Mouse (Mus musculus): Measurements from ENCODE around the gene Itpkb.

The Itpkb gene

GRCm38 (mm10) chr1:180330145-180330706 is at the start of gene Itpkb:
Gene Itpkb, plus strand, starts transcription at chr1:180330485.
- peak; percentile 67 for DNase-seq (ENCODE audit: low spot score)

GRCm38 (mm10) chr1:180282581-180282980 is 47.7 kb upstream of the Itpkb start:
- DNase-seq (ENCODE audit: low spot score): no peak

- no peak for DNase-seq (ENCODE audit: low spot score)
These were observed 46.2 kb upstream of the Itpkb start for GRCm38 (mm10) chr1:180283813-180284768.

- DNase-seq (ENCODE audit: low spot score): no peak
These were observed 44.0 kb upstream of the Itpkb start for GRCm38 (mm10) chr1:180286081-180286831.

GRCm38 (mm10) chr1:180288227-180288626 is 42.1 kb upstream of the Itpkb start:
- no peak for DNase-seq (ENCODE audit: low spot score)

- no peak for DNase-seq (ENCODE audit: low spot score)
These were observed 41.3 kb upstream of the Itpkb start for GRCm38 (mm10) chr1:180288872-180289468.

- DNase-seq (ENCODE audit: low spot score): no peak
These were observed 40.5 kb upstream of the Itpkb start for GRCm38 (mm10) chr1:180289788-180290187.

- no peak for DNase-seq (ENCODE audit: low spot score)
These were observed 39.9 kb upstream of the Itpkb start for GRCm38 (mm10) chr1:180290358-180290757.

- no peak for DNase-seq (ENCODE audit: low spot score)
These were observed 34.2 kb upstream of the Itpkb start for GRCm38 (mm10) chr1:180296088-180296487.

- no peak for DNase-seq (ENCODE audit: low spot score)
These were observed 30.6 kb upstream of the Itpkb start for GRCm38 (mm10) chr1:180299697-180300096.

GRCm38 (mm10) chr1:180300292-180300691 is 30.0 kb upstream of the Itpkb start:
- DNase-seq (ENCODE audit: low spot score): no peak

- DNase-seq (ENCODE audit: low spot score): no peak
These were observed 29.3 kb upstream of the Itpkb start for GRCm38 (mm10) chr1:180300997-180301396.

GRCm38 (mm10) chr1:180302253-180303120 is 27.8 kb upstream of the Itpkb start:
- no peak for DNase-seq (ENCODE audit: low spot score)

- DNase-seq (ENCODE audit: low spot score): no peak
These were observed 26.7 kb upstream of the Itpkb start for GRCm38 (mm10) chr1:180303600-180303999.

- no peak for DNase-seq (ENCODE audit: low spot score)
These were observed 23.4 kb upstream of the Itpkb start for GRCm38 (mm10) chr1:180306889-180307288.

GRCm38 (mm10) chr1:180307661-180308060 is 22.6 kb upstream of the Itpkb start:
- DNase-seq (ENCODE audit: low spot score): no peak

GRCm38 (mm10) chr1:180308897-180309296 is 21.4 kb upstream of the Itpkb start:
- no peak for DNase-seq (ENCODE audit: low spot score)

- DNase-seq (ENCODE audit: low spot score): no peak
These were observed 18.0 kb upstream of the Itpkb start for GRCm38 (mm10) chr1:180312286-180312685.

- DNase-seq (ENCODE audit: low spot score): peak; percentile 63
These were observed 17.4 kb upstream of the Itpkb start for GRCm38 (mm10) chr1:180312792-180313311.

GRCm38 (mm10) chr1:180313517-180314440 is 16.5 kb upstream of the Itpkb start:
- peak; percentile 46 for DNase-seq (ENCODE audit: low spot score)
